Mouse (Mus musculus): ENCODE data around the gene Rbbp4.
"Not testable (repeated sequence)": the region's sequence is repeated elsewhere in the genome, so short reads cannot be mapped to it uniquely, and the experiment has no call there.

Gene Rbbp4

DNA sequence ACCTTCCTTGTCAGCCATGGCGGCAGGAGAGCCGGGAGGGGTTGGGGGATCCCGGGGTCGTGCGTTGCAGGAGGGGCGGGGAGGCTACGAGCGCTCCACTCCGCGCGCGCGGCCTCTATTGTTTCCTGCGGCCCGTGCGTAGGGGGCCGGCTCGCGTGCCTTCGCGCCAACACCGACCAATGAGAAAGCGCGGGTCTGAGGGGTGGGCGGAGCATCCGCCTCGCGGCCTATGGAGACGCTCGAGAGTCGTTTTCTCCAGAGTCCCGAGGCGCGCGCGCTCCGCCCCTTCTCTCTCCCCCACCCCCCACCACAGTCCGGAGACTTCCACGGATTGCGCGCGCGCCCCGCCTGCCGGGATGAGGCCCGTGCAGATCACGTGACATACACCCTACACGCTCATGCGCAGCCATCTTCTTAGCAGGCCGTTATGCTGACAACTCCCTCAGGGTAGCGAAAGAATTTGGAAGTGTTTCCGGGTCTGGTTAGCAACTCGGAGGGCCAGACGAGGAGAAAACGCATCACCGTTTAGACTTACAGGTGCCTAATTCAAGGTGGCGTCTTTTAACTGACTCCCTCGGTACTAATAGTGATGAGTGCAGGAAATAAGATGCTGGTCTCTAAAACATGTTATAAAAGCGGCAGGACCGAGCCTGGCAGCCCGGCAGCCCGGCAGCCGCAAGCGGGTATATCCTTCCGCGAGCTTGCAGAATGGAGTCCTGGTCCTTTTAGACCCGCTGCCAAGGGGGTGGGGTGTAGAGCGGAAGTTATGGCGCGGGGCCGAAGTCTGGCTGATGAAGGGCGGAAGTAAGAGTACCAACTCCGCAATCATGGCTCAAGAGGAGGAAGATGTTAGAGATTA, at the start of gene Rbbp4, which contains the start of gene Zbtb8os:
Gene Rbbp4 (minus strand): TSS at position 155 of the 859 bp plus-strand sequence.
Gene Zbtb8os (plus strand): TSS at position 480 of the 859 bp plus-strand sequence.
- DNase-seq (ENCODE audit: low spot score), result peak; percentile 99

DNA sequence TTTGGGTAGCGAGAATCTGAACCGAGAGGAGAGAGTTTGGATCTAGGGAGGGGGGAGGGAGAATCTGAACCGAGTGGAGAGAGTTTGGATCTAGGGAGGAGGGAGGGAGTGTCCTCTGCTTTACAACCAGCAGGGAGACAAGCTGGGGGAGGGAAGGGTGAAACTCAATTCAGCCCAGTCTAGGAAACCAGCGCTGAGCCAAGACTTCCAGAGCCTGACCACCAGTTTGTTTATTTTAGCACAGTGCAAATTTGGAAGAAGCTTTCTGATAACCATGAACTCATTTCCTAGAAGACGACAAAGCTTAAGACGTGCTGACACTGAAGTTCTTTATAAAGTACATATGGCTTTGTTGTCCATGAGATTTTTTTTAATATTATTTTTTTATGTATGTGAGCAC, 49.3 kb upstream of the Rbbp4 start:
- no peak for DNase-seq (ENCODE audit: low spot score)

DNA sequence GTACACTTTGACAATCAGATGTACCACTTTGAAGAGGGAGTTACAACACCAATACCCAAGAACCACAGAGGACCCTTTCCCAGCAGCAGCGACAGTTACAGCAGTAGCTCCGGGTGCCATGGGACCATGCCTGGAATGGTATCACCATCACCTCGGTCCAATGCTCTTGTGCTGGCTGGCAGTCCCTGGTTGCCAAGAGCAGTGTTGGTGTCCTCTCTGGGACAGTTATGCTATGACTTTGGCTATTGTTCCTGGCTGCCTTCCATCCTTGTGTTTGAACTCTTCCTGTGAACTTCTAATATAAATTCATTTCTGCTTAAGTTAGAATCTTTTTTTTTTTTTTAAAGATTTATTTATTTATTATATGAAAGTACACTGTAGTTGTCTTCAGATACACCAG, 48.4 kb upstream of the Rbbp4 start:
- DNase-seq (ENCODE audit: low spot score), result no peak

DNA sequence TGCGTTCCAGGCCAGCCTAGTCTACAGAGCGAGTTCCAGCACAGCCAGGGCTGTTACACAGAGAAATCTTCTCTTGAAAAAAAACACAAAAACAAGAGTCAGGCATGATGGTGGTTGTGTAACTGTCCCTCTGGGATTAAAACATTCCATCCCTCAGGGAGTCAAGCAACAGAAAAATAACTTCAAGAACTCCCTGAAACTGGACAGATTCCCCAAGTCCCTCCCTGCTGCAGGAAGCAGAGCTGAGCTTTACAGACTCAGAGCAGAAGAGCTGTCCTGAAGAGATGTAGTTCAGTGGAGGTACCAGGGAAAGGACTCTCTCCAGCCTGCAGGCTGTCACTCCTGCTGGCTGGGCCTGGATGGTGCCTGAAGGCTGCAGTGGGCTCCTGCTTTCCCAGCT, 47.3 kb upstream of the Rbbp4 start:
- DNase-seq (ENCODE audit: low spot score), result no peak

DNA sequence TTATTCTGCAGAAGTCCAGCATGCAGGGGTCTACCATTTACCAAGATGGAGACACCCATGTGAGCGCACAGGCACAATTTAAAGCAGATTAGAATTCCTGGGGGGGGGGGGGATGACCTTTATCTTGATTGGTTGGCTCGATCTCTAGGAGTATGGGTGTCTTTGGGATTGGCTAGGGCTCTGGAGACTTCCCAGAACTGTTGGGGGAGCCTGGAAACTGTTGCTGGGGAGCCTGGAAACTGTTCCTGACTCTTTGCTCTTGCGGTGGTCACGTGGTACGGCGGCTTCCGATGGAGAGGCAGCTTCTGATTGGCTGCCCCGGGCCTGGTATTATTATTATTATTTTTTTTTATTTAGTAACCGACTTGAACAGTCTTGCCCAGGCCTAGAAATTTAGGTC, 46.9 kb upstream of the Rbbp4 start:
- no peak for DNase-seq (ENCODE audit: low spot score)

DNA sequence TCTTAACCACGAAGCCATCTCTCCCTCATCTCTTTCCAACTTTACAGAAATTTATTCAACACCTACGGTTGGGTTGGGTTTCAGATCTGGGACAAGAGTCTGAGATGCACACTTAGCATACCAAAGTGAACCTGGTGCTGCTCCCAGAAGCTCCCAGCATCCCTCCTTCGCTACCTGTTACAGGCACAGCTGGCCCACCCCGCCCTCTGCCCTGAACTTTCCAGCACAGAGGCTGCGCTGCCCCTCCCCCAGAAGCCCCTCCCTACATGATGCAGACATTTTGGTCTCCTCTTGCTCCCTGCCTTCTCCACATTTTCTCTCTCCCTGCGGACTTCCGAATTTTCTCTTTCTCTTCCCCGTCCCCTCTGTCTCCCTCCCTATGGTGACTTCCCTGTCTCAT, 46.0 kb upstream of the Rbbp4 start:
- no peak for DNase-seq (ENCODE audit: low spot score)

DNA sequence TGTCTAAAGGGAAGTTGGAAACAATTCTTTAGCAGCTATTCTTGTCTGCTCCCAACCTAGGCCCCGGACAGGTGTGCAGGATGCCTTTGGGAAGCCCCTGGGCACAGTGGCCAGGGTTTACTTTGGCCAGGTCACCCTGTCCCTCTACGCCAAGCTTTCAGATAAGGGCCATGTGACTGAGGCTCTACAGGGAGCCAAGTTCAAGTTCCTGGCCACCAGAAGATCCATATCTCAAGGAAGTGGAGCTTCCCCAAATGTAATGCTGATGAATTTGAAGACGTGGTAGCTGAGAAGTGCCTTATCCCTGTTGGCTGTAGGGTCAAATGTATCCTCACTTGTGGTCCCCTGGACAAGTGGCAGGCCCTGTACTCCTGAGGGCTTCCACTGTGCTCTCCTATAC, 44.6 kb upstream of the Rbbp4 start:
- no peak for DNase-seq (ENCODE audit: low spot score)

DNA sequence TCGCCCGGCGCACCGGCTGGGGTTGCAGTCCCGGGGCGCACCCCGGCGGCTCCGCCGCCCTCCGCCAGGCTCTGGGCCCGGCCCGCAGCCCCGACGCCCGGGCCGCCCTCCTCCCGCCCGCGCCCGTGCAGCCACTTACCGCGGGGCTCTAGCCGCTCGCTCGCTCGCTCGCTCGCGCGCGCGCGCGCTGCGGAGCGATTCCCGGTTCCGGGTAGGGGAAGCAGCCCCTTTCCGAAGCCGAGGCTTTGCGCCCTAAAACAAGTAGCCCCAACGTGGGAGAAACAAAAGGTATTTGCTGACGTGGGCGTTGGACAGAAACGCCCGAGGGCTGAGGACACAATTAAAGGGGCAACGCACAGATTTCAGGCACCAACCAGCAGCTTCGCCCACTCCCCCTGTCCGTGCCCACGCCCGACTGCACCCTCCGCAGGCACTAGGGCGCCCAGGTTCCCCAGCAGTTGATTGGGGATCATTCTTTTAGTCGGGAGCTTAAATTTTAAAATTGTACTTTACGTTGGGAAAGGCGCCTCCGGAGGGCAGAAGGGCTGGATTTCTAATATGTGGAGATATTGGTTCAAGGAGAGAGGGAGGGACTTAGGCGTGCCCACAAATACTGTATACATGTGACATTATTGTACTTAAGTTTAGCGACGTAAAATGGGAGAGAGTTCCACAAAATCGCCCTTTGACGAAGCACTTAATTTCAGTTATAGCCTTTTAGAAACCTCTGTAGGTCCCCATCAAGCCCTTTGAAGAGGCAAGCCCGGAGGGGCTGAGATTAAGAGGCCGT, 42.6 kb upstream of the Rbbp4 start, which contains the start of gene Zbtb8a:
Gene Zbtb8a (minus strand): TSS at position 516 of the 790 bp plus-strand sequence.
- DNase-seq (ENCODE audit: low spot score), result peak; percentile 30

DNA sequence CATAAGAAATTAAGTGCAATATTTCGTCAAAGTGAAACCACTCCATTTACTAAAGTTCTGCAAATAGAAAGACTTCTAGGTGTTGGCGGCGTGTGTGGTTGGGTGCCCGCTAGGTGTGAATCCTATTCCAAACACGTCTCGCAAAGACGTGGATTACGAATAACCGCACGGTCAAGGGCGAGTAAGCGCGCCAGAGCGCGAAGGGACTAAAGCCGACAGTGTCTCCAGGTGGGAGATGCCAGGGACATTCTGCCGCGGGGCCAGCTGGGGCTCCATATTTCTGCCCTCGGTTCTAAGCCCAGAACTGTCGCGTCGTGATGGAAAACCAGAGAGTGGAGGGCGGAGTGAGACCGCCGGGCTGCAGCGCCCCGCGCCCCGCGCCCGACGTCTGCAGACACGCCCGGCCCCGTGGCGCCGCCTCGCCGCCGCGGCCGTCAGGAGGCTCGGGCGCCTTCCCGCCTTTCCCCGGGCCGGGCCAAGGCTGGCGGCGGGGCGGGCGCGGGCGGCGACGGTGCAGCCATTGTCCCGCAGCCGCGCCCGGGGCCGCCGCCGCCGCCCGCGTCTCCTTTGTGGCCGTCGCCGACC, 41.9 kb upstream of the Rbbp4 start:
- peak; percentile 41 for DNase-seq (ENCODE audit: low spot score)

DNA sequence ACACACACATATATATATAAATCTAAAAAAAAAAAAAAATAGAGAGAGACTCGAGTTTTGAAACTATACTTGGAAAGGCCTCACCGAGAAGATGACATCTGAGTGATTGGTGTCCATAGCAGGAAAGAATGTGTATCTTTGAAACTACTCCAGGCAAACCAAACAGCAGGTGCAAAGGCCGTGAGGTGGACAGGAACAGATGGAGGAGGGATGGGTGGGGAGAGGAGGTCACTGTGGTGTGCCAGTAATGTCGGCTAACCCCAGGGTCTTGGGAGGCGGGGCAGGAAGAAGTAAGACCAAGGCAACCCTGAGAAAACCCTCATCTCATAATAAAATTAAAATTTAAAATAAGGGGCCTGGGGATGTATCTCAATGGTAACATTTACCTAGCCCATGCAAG, 40.7 kb upstream of the Rbbp4 start:
- no peak for DNase-seq (ENCODE audit: low spot score)

DNA sequence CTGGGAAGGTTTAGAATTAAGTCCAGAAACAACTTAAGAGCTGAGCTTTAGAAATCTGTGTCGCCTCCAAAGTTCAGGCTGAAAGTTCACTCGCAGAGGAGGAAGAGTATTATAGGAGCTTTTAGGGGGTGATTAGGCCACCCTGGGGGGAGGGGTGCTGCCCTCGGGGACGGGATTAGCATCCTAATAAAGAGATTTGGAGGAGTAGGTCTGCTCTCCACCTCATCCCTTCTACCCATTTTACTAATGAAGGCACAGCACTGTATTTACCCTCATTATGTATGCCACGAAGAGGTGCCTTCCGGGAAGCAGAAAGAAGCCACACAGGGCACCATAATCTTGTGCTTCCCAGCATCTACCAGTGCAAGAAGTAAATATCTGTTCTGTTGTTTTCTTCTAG, 39.8 kb upstream of the Rbbp4 start:
- no peak for DNase-seq (ENCODE audit: low spot score)

DNA sequence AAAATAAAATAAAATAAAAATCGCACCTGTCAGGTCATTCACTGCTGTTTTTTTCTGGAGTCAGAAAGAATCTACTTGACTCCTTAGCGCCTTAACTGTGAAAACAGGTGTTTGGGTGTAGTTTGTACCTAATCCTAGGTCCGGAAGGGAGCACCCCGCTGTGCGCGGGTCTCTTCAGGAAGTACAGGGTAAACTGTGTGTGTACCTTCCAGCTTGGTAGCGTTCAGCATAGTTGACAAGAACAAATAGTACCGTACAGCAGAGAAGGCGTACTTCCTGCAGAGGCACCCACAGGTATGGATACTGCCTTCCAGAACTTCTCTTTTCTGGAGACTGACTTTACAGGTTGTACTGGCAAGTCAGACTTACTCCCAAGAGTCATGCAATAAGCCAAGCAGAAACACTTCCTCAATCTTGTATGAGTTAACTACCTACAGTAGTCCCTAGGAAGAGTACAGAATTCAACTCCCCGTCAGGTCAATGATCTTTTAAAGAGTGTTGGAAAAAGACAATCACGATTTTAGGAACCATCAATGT, 39.1 kb upstream of the Rbbp4 start:
- DNase-seq (ENCODE audit: low spot score), result no peak

DNA sequence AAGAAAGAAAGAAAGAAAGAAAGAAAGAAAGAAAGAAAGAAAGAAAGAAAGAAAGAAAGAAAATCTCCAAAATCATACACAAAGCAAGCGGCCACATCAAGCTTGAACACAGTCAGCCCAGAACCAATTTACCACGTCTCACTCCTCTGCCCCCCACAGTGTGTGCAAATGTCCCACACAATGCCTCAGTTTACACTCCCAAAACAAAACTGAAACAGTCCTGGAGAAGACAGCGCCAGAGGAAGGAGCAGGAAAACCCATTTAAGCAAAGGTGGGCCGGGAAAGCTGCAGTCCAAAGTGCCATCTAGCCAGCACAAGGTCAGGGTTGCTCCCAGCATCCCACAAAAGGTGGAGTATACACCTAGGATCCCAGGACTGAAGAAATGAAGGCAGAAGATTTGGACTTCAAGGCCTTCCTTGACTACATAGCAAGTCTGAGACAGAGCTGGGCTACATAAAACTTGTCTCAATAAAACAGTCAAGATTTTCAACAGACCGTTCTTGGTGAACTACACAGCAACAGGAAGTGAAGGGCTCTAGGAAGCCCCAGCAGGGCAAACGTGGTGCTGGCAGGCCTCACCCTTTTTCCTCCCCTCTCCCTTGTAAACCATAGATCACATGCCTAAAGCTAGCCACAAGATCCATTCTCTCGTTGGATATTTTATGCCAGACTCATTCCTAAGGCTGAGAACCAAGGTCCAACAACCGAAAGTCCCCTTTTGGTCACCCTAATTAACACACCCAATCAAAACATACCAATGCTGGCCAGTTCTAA, 38.2 kb upstream of the Rbbp4 start:
- DNase-seq (ENCODE audit: low spot score), result no peak

DNA sequence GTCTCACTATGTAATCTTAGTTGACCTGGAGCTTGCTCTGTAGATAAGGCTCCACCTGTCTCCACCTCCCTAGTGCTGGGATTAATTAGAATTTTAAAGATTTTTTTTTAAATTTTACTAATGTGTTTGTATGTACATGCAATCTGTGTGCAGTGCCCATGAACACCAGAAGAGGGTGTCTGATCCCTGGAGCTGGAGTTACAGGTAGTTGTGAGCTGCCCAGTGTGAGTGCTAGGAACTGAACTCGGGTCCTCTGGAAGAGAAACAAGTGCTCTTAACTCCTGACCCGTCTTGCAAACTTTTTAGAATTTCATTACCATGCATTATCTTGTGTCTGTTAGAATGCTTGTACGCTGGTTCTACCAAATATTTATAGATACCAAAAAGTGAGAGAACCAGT, 36.2 kb upstream of the Rbbp4 start:
- no peak for DNase-seq (ENCODE audit: low spot score)

DNA sequence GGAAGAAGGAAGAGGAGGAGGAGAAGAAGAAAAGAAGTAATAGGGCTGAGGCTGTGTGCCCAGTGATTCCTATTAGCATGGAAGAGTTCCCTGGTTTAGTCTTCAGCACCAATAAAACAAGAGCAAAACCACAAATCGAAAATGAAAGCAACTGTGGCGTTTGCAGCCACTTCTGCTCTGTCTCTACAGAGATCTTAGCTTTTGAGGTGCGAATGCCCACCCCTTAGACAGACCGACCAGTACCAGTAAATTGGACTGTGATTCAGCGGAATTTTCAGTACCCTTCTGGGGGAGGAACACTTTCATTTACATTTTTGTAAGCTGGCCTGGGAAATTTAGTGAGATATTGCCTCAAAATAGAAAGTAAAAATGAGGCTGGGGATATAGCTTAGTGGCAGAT, 30.1 kb upstream of the Rbbp4 start:
- DNase-seq (ENCODE audit: low spot score), result no peak

DNA sequence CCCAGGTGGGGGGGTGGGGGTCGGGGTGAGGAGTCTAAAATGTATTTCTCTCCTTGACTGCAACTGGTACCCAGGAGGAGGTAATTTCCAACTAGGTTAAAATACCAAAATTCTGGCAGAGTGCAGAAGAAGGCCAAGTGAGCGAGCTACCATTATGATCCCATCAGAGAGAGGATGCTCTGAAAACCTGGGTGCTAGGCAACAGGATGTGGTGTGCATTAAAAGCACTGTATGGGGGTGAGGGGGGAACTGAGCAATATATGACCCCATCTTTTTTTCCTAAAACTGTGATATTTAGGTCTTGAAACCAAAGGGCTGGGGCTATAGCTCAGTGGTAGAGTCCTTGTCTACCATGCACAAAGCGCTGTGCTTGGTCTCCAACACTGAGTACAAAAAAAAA, 29.2 kb upstream of the Rbbp4 start:
- no peak for DNase-seq (ENCODE audit: low spot score)

DNA sequence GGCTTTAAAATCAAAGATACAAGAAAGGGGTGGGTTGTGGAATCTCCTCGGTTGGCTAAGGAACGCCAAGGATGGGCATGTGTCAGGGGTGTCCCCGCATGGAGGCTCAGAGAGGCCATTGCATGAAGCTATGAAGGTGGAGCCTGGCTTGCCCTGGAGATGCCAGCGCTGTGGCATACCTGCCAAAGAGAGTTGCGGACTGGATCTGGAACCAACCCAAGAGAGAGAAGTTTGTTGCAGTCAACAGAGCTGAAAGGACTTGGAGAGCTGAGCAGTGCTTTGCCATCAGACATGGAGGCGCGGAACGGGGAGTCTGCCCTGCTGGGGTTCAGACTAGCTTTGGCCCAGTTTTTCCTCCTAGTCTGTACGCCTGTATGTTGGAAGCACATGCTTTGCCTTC, 28.3 kb upstream of the Rbbp4 start:
- no peak for DNase-seq (ENCODE audit: low spot score)

DNA sequence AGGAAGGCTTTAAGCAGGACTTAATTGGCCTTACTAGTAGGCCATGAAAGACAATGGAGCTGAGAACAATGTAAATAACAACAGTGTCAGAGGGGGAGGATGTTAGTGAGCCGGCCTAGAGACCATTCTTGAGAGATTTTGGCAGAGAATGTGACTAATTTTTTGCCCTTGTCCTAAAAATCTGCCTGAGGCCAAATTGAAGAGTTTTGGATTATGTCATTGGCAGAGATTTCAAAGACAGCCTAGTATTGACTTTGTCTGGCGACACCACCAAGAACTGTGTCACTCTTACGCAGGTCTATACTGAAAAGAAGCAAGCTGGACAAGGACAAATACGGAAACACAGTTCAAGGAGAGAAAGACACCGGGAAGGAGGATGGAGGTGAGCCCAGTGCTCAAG, 27.6 kb upstream of the Rbbp4 start:
- no peak for DNase-seq (ENCODE audit: low spot score)

DNA sequence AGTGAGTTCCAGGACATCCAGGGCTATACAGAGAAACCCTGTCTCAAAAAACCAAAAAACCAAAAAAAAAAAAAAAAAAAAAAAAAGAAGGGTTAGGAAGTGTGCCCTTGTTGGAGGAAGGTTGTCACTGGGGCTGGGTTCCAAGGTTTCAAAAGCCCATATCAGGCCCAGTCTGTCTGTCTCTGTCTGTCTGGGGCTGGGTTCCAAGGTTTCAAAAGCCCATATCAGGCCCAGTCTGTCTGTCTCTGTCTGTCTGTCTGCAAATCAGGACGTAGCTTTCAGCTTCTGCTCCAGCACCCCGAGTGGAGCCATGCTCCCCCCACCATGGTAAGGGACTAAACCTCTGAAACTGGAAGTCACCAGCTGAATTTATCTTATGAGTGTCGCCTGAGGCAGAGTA, 27.1 kb upstream of the Rbbp4 start:
- DNase-seq (ENCODE audit: low spot score), result not testable (repeated sequence)

DNA sequence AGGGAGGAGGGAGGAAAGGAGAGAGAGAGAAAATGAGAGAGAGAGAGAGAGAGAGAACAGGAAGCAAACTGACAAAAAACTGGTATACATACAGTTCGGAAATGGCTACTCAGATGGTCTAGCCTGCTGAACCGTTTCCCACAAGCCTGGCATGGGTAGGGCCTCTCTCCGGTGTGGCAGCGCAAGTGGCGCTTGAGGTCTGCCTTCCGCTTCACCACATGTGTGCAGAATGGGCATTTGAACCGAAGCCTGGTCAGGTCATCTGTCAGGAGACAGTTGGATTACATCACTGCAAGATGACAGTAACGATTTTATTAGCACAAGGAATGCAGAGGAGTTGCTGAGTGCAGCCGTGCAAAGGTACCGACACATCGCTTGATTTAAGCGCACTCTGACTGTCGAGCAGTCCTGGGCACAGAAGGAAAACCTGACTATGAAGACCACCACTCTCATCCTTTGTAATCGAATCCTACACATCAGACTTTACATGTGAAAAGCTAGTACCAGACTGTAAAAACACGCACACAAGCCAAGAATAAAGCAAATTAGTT, 22.5 kb upstream of the Rbbp4 start:
- no peak for DNase-seq (ENCODE audit: low spot score)

DNA sequence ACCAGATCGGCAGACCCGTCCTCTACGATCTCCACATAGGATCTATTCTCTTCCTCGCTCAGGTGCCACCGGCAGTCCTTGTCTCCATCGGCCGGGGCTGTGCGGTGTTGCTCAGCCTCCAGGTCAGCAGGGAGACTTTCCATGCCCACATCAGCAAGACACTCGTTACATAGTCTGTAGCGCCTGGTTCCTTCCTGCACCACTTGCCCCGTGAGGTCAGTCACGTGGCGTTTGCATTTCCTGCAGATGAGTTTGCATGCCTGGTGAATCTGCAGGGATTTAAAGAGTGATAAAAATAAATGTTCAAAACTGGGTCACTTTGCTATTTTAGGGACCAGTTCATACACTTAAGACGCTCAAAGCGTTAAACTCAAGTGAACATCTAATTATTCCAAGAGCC, 19.1 kb upstream of the Rbbp4 start:
- no peak for DNase-seq (ENCODE audit: low spot score)
